Mouse (Mus musculus): ENCODE data around the gene Ift122.

GRCm38 (mm10) chr6:115961743-115962142 is 108.5 kb downstream of the Ift122 start:
- TF ChIP-seq GATA1 (IDR thresholded peaks at IDR 0.05; ENCODE audit: borderline replicate concordance, low read length) (no peak), FLI1 (IDR thresholded peaks at IDR 0.05; ENCODE audit: low read length) (no peak)
